Mouse (Mus musculus) lung, postnatal 0 days (tissue): ENCODE measurements around the gene Il31ra.

Experiments
- CTCF ChIP-seq: IDR thresholded peaks from 2 replicates; pipeline ENCODE4 v1.5.1; 2016; ENCODE audit warnings: antibody characterized with exemption, mild to moderate bottlenecking
- EP300 ChIP-seq: IDR thresholded peaks from 2 replicates; pipeline ENCODE4 v1.6.1; 2016; ENCODE audit warnings: antibody characterized with exemption, mild to moderate bottlenecking, control low read depth

- TF ChIP-seq CTCF = no peak
- no peak for TF ChIP-seq EP300
Measured at GRCm38 (mm10) chr13:112602607-112603006, 8.4 kb upstream of the Il31ra start.
